Mouse (Mus musculus) gastrocnemius, postnatal 36 days (tissue): Measurements from ENCODE around the gene Akap5. TPM values are rescaled to one million over a fixed set of nuclear protein-coding genes. Genes with fewer than 3 reads are reported as not detected.

Source experiments
- DNase-seq, 2 experiments: peaks; one replicate each; pipeline ENCODE4 v3.0.0; 2022
- intact Hi-C: fragments of 180-260 bp; cut with DNase I; formaldehyde crosslinking; loops from one replicate; pipeline ENCODE4 v1.15.1; 2025
- long read RNA-seq, 2 experiments: library from polyadenylated mRNA; stranded (forward); transcript quantifications; one replicate each; pipeline ENCODE4 v2.0.0; 2021
- total RNA-seq, 2 experiments: library from RNA; stranded (reverse); gene quantifications; 2 replicates each; pipeline ENCODE4 v1.2.3; 2021

Akap5 gene
- total RNA-seq, result under 1 TPM; 0.22 to 0.84 TPM
- long read RNA-seq, experiment 1, result 0 reads
- long read RNA-seq, experiment 2, partial matches to known transcripts, result 0 of 1 reads
- long read RNA-seq, experiment 2, other reads (novel, unspliced or antisense), result 1 of 1 reads

- intact Hi-C loops, result no loop called here
- no peak for DNase-seq
Observed at GRCm38 (mm10) chr12:76324679-76325431, at the start of gene Akap5. TSS of gene Akap5 (plus strand) at chr12:76324891.

- DNase-seq, result no peak
- intact Hi-C loops, result no loop called here
Observed at GRCm38 (mm10) chr12:76278209-76278608, 46.5 kb upstream of the Akap5 start.

GRCm38 (mm10) chr12:76280556-76280955 lies 44.1 kb upstream of the Akap5 start:
- no peak for DNase-seq
- intact Hi-C loops, result no loop called here

- intact Hi-C loops, result no loop called here
- DNase-seq, result no peak
Observed at GRCm38 (mm10) chr12:76281111-76281660, 43.5 kb upstream of the Akap5 start.

- intact Hi-C loops, result no loop called here
- no peak for DNase-seq
Observed at GRCm38 (mm10) chr12:76282132-76282531, 42.6 kb upstream of the Akap5 start.

GRCm38 (mm10) chr12:76282532-76283173 lies 42.0 kb upstream of the Akap5 start:
- intact Hi-C loops, result no loop called here

GRCm38 (mm10) chr12:76285418-76285817 lies 39.3 kb upstream of the Akap5 start:
- no peak for DNase-seq
- intact Hi-C loops, result no loop called here

More at GRCm38 (mm10) chr12:76282532-76283173, 42.0 kb upstream of the Akap5 start:
- DNase-seq, result no peak

- no peak for DNase-seq
- intact Hi-C loops, result no loop called here
Observed at GRCm38 (mm10) chr12:76287986-76288385, 36.7 kb upstream of the Akap5 start.

GRCm38 (mm10) chr12:76288494-76288893 lies 36.2 kb upstream of the Akap5 start:
- DNase-seq, result no peak
- intact Hi-C loops, result no loop called here

- DNase-seq, result no peak
- intact Hi-C loops, result no loop called here
Observed at GRCm38 (mm10) chr12:76289428-76289827, 35.3 kb upstream of the Akap5 start.

- DNase-seq, result no peak
- intact Hi-C loops, result loop anchor here (5.0 kb wide), 1 partner anchor 177 kb away; no protein-coding TSS in a partner anchor
Observed at GRCm38 (mm10) chr12:76290271-76290670, 34.4 kb upstream of the Akap5 start.

GRCm38 (mm10) chr12:76293192-76293591 lies 31.5 kb upstream of the Akap5 start:
- intact Hi-C loops, result loop anchor here (2.0 to 5.0 kb wide), 2 partner anchors 48 to 174 kb away; no protein-coding TSS in a partner anchor
- DNase-seq, result peak; percentile 32 to 45

- no peak for DNase-seq
- intact Hi-C loops, result no loop called here
Observed at GRCm38 (mm10) chr12:76297830-76298229, 26.9 kb upstream of the Akap5 start.

- DNase-seq, result no peak
- intact Hi-C loops, result no loop called here
Observed at GRCm38 (mm10) chr12:76299361-76299906, 25.3 kb upstream of the Akap5 start.

GRCm38 (mm10) chr12:76300367-76300766 lies 24.3 kb upstream of the Akap5 start:
- intact Hi-C loops, result no loop called here
- no peak for DNase-seq

GRCm38 (mm10) chr12:76303474-76303873 lies 21.2 kb upstream of the Akap5 start:
- DNase-seq, result no peak
- intact Hi-C loops, result no loop called here

GRCm38 (mm10) chr12:76304199-76304598 lies 20.5 kb upstream of the Akap5 start:
- intact Hi-C loops, result no loop called here
- DNase-seq, result no peak

- intact Hi-C loops, result no loop called here
- no peak for DNase-seq
Observed at GRCm38 (mm10) chr12:76305107-76305506, 19.6 kb upstream of the Akap5 start.

GRCm38 (mm10) chr12:76306852-76307561 lies 17.7 kb upstream of the Akap5 start:
- no peak for DNase-seq
- intact Hi-C loops, result no loop called here

GRCm38 (mm10) chr12:76307964-76308363 lies 16.7 kb upstream of the Akap5 start:
- no peak for DNase-seq

More at GRCm38 (mm10) chr12:76307964-76308363, 16.7 kb upstream of the Akap5 start:
- intact Hi-C loops, result no loop called here
